Mouse (Mus musculus) right cerebral cortex, postnatal 36 days (tissue): ENCODE results near the gene Kctd19.

ENCODE experiments used
- DNase-seq, 2 experiments: peaks; one replicate each; pipeline ENCODE4 v3.0.0; 2022; ENCODE audit warnings: low spot score in 2 of 2, mixed read lengths in 1 of 2

Gene Kctd19

DNA sequence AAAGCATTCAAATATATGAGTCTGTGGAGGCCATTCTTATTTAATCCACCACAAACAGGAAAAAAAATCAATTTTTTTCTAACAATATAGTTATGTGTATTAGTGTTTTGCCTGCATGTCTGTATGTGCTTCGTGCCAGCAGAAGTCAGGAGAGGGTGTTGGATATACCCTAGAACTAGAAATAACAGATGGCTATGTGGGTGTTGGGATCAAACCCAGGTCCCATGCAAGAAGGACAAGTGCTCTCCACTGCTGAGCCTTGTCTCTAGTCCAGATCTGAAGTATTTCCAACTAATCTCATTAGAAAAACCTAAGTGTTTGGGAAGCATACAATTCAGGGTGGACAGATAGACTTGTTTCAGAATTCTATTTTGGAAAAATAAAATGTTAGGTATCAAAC lies 8.7 kb upstream of the Kctd19 start:
- DNase-seq, result no peak

DNA sequence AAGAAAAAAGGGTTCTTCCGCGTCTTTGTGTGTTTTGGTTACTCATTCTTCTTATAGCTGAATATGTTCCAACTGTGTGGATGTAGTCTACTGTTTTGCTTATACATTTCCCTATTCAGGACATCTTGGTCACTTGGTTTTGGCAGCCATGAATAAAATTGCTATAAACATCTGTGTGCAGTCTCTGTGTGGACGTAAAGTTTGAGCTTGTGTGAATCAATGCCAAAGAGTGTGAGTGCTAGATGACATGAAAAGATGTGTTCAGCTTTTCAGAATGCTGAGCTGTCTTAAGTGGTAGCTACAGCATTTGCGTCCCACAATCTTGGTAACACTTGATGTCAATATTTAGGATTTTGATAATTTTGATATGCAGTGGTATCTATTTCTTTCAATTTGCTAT lies 6.5 kb upstream of the Kctd19 start:
- DNase-seq, result no peak

DNA sequence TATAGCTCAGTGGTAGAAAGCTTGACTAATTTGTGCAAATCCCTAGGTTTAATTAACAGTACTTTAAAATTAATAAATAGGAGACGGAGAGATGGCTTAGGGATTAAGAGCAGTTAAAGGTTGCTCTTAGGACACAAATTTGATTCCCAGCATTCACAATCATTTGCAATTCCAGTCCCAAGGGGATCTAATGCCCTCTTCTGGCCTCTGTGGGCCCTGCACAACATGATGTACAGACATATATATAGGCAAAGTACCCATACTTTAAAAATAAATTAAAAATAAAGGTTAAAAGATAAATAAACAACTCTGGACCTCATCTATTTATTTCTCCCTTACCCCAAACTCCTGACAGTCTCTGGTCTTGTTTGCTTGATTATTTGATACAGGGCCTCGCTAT lies 5.7 kb upstream of the Kctd19 start:
- DNase-seq, result no peak

DNA sequence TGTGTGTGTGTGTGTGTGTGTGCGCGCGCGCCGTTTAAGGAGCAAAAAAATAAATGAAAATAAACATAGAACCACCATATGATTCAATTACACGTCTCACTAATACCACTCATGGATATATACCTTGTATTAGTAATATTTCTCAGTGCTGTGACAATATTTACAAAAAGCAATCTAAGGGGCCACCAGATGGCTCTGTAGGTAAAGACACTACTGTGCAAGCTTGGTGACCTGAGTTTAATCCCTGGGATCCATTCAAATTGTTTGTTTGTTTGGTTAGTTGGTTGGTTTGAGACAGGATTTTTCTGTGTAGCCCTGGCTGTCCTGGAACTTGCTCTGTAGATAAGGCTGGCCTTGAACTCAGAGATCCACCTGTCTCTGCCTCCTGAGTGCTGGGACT lies 3.4 kb downstream of the Kctd19 start:
- no peak for DNase-seq

DNA sequence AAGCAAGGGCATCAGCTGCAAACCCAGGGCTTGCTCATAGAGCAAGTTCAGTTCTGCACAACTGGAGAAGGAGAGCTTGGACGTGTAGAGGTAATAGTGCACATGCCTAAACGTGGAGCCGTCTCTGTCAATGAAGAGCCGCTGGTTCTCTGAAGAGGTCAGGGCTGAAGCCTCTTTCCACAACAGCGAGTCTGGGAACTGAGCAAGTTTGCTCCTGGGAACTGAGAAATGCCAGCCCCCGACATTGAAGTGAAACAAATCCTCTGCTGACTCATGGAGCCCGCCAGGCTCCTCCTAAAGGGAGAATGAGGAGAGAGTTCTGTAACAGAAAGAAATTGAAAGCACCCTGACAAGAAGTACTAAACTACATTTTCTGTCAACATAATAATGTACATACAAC lies 5.0 kb downstream of the Kctd19 start:
- DNase-seq, result no peak

DNA sequence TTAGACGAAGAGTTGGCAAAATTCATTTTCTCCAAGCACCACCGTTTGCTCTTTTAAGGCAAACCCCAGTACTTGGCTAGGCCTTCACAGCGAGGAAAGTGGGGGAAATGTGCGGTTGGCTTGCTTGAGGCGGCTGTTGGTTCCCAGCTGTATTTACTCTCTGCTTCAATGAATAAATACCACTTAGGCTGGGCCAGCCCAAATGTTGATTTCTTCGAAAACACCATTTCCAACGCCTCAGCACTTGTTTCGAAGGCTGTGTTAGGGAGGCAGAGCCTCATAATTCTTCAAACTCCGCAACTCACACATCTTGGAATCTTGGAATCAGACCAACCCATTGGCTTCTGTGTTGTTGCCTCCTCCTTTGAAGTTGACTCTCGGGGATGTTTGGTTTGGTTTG lies 6.9 kb downstream of the Kctd19 start:
- DNase-seq, result no peak

DNA sequence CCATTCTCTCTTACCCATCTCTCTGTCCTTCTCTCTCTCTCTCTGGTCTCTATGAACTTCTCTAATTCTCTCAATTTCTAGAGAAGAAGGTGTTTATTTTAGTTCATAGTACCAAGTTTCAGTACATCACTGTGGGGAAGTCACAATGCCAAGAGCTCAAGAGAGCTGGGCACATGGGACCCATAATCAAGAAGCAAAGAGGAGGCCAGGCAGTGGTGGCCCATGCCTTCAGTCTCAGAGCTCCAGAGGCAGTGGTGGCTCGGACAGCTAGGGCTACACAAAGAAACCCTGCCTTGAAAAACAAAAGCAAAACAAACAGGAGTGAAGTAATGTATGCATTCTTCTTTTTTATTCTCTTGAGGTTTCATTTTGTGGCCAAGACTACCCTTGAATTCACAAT lies 8.8 kb downstream of the Kctd19 start:
- no peak for DNase-seq

DNA sequence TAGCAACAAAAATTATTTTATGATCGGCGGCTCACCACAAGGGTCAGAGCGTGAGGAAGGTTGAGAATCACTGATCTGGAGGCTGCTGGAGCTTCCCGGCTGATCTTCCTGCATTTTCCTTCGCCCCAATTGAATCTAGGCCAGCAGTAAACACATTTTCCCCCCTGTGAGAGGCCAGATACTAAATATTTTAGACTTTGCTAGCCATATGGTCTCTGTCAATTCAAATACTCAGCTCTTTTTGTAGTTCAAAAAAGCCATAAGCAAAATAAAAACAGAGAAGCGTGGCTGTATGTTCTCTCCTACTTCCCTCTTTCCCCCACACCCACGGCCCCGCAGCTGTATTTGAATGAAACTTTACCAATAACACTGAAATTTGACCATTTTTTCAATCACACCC lies 9.8 kb downstream of the Kctd19 start:
- DNase-seq, result no peak

DNA sequence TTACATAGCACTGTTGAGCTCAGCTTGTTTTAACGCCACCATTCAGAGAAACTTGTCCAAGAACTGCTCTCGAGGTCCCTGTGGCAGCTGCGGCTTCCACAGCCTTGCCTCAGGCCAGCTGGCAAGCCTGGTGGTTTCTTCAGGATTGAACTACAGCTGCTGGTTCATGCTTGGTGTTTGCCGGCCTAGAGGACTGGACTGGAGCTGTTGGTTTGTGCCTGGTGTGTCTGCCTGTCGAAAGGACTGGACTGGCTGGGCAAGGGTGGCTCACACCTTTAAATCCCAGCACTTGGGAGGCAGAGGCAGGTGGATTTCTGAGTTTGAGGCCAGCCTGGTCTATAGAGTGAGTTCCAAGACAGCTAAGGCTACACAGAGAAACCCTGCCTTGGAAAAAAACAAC lies 13.3 kb downstream of the Kctd19 start:
- DNase-seq, result no peak

DNA sequence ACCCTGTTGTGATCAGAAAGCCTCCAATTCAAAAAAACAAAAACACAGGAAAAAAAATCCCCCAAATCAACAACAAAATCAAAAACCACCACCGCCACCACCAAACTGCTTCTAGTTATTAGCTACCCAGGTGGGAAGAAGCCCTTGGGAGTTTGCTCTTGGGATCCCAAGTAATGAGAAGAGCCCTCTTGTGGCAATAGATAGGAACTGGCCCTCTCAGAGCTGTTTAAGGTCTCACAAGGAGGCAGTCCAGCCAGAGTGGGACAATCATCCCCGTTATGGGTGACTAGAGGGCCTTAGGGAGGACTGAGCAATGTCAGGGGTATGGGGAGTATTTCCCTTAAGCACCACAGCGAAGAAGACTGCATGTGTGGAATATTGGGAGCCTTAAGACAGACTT lies 15.6 kb downstream of the Kctd19 start:
- no peak for DNase-seq

DNA sequence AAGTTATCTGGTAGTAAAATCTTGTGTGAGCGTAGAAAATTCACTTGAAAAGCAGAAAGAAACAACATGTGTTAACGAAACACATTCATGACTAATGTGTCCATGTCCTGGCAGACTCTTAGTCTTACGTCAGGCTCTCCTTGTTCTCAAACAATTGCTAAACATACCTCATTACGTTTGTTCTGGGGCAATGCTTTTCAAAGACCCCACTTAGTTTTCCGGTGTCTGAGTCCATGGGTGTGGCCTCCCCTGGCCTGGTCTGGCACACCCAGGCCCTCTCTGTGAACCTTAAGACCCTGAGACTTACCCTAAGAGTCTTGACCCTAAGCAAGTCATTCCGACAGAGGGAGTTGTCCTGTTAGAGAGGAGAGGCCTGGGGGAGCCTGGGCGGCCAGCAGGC lies 19.4 kb downstream of the Kctd19 start:
- DNase-seq, result no peak

DNA sequence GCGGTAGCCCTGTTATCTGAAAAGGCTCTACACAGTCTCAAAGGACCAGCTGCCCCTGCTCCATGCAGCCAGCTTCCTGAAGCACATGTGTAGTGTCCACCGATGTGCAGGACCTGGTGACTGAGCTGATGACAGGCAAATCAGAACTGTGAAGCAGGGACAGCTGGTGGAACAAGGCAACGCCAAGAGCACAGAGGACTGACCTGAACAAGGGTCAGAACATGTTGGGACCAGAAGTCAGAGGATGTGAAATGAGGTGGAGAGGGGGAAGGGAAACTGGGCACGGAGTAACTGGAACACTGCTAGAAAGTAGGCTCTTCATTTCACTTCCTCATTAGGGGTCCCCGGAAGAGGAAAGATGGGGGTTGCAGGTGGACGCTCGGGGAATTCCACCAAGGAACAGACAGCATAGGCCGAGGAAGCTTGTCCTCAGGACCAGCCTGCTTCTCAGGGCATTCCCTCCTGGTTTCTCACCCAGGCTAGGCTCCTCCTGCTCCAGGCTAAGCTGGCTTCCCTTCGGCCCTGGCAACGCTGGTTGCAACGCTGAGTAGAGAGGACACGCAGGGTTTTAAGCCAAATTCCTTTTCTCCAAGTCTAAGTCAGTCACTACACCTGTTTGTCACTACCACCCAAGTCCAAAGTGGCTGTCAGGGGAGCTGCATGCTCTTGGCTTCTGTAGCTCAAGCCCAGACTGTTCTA lies 20.1 kb downstream of the Kctd19 start:
- no peak for DNase-seq

DNA sequence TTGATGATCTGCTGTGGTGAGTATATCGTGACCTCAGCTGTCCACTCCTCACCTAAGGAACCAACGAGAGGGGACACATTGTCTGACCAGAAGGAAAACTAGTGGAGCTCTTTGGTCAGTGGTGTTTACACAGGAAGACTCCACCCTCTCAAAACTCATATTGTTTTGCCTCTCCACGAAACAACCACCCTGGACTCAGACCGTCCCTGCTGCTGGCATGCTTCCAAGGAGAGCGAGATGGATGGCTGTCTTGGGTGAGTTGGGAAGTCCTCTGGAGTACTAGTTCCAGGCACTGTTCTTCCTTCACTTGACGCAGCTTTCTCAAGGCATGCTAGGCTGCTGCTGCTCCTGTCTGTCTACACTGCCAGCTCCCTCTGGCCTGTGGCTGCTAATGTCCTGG lies 24.2 kb downstream of the Kctd19 start:
- DNase-seq, result no peak

DNA sequence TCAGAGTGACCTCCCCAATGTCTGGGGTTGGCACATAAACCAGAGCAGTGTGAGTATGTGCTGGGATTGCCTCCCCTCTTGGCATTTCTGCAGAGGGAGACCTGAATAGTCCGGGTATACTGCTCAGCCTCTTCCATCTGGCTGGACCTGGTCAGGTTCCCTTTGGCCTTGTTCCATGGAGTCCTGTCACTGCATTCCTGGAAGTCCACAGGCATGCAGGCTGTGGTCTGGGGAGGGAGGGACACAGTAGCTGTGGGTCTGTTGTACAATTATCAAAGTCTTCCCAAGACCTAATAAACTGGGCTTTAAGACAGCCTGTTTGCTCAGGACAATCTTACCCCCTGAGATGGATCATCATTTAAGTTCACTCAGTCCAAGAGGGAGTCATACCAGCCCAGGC lies 26.2 kb downstream of the Kctd19 start:
- DNase-seq, result no peak

DNA sequence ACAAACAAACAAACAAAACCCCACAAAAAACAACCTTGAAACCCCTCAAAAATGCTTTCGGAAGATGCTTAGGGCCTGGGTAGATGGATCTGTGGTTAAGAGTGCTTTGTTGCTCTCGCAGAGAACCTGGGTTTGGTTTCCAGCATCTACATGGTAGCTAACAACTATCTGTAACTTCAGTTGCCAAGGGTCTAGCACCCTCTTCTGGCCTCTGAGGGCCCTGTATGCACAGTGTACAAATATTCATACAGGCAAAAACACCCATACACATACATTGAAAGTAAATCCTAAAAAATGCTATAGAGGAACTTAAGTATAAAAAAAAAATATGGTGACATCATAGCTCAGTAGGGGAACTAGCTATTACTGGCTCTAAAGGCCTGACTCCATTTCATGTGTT lies 29.2 kb downstream of the Kctd19 start:
- no peak for DNase-seq

DNA sequence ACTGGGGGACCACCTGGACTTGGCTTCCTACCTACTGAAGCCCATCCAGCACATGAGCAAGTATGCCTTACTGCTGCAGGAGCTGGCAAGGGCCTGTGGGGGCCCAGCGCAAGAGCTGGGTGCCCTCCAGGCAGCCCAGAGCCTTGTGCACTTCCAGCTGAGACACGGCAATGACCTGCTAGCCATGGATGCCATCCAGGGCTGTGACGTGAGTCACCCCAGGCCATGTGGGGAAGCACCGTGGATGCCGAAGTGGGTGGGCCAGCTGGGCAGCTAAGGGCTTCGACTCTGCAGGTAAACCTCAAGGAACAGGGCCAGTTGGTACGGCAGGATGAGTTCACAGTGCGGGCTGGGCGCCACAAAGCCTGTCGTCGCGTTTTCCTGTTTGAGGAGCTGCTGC lies 33.0 kb downstream of the Kctd19 start:
- DNase-seq, result no peak

DNA sequence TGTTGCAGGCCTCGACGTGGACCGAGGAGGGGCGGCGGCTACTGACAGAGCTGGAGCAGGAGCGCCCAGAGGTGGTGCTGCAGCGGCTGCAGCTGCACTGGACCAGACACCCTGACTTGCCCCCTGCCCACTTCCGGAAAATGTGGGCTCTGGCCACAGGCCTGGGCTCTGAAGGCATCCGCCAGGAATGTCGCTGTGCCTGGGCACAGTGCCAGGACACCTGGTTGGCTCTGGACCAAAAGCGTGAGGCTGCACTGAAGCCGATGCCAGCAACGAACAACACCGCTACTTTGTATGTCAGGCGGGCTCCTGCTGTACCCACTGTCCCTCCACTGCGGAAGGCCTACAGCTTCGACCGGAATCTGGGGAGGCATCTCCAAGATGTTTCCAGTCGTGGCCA lies 34.6 kb downstream of the Kctd19 start:
- no peak for DNase-seq

DNA sequence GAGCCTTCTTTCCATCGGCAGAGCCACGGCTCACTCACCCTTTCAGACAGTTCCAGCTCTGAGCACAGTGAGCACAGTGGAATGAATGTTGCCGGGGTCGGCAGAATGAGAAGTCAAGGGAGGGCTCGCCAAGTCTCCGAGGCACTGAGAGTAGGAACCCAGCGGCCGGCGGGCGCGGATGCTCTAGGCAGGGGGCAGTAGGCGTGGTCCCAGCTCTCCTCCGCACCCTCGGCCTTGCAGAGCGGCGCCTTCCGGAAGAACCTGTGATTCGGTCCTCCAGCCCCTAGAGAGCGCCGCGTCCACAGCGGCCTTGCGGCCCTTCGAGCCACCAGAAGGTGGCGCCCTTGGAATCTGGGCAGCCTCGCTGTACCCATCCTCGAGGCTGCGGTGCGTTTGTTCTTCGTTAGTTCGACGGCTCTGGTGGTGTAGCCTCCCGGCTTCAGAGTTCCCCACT lies 38.8 kb downstream of the Kctd19 start:
- DNase-seq, result no peak

DNA sequence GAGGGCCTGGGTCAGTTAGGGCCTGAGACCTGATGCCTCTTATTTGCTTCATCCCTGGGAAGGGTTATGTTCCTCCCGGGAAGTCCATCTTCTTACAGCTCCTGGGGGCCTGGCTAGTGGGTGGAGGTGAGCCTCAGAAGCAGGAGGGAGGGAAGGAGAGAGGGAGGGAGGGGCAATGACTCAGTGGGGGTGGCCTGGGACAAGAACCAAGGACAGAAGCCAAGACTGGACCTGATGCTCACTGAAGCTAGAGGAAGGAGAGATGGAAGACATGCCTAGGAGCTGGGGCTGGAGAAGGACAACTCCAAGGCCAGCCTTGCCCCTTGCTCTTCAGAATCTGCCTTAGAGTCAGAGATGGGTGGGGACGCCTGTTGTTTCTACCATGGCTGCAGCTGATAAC lies 40.3 kb downstream of the Kctd19 start, which contains the start of gene Plekhg4:
Gene Plekhg4, plus strand, starts transcription at position 243 of the 400 bp plus-strand sequence.
- DNase-seq, result no peak

DNA sequence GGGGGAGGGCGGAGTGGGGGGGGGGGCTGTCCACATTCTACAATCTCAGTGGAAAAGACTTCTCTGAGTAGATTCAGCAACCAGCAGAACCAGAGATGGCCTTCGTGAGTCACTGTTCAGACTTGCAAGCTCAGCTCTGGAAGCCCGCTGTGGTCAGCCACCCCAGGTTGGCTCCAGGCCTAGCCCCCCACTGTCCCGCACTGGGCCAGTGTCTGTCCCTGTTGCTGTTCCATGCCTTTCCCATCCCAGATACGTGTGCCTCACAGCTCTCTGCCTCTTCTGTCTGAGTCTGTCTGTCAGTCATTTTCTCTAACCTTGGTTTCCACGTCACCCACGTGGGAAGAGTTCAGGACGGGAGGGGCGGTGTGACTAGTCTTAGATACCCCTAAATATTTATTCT lies 40.8 kb downstream of the Kctd19 start:
- no peak for DNase-seq

DNA sequence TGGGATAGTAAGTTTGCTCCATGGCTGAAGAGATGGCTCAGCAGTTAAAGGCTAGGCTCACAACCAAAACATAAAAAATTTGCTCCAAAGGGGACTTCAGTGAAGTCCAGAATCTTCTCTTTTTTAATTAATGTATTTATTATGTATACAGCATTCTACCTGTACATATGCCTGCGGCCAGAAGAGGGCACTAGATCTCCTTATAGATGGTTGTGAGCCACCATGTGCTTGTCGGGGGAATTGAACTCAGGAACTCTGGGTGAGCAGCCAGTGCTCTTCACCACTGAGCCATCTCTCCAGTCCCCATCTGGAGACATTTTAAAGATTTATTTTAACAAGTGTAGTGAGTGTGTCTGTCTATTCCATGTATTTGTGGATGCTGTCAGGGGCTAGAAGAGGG lies 46.2 kb downstream of the Kctd19 start:
- DNase-seq, result no peak

DNA sequence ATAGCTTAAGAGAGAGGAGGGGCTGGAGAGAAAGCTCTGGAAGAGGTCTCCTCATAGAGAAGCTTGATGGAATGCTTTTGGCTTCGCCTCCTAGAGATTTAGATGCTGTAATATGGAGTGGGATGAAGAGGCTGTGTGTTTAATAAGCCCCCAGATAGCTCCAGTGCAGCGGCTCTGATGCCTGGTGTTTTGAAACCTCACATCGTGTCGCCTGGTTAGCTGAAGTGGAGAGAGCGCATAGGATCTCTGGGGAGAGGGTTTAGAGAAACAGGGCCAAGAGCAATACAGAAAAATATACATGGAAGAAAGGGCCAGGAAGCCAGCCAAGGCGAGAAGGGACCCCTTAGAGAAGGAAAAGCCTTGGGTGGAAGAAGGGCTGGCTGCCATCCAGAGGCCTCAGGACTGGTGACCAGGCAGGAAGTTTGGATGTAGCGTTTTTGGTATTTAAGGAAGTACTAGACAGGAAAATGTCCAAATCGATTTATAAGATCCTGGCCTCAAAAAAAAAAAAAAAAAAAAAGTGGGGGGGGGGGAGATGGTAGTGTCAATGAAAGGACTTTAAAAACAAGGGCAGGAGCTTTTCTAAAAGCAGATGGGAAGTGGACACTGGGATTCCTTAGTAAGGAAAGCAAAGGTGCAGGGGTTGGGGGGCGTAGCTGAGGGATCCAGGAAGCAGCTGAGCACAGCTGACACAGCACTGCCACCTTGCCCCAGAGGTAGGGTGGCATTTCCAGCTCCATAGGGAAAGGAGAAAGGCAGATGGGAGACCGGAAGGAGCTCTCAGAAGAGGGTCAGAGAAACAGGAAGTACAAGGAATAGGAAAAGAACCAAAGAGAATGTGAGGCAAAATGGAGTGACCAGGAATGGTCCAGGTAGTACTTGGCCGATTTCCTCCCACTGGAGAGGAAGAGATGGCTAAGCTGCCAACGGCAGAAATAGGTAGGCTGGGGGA lies 51.3 kb downstream of the Kctd19 start:
- DNase-seq, result no peak

DNA sequence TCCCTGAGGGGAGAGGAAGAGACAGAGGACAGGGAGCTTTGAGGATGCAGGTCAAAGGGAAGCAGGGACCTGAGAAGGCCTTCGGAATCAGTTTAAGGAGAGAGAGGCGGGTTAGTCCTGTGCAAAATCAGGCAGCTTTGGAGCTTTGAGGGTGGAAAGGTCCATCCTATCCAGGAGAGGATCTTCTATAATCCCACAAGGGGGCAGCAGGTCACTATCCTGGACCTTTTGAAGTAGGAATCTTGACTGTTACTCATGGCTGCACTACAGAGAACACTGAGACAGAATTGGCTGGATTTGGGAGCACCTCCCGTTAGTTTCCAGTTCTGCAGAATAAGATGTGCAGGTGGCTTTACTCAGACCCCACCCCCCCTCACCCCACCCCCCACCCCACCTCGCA lies 53.7 kb downstream of the Kctd19 start:
- no peak for DNase-seq
